Mouse (Mus musculus) A20 (cell line): ENCODE measurements around the gene Matn1.
A peak's percentile ranks its signal among the peaks of the same experiment; 100 is the strongest.

Experiments used
- DNase-seq: peaks from one replicate; pipeline ENCODE4 v3.0.0-alpha.2; 2011; ENCODE audit warnings: low read depth, low spot score

The Matn1 gene

GRCm38 (mm10) chr4:130944112-130944511 lies at the start of gene Matn1:
Gene Matn1 (plus strand): TSS chr4:130944385.
- DNase-seq, result no peak

- no peak for DNase-seq
Observed at GRCm38 (mm10) chr4:130895701-130896100, 48.5 kb upstream of the Matn1 start.

GRCm38 (mm10) chr4:130896372-130896771 lies 47.8 kb upstream of the Matn1 start:
- DNase-seq, result peak; percentile 72

- DNase-seq, result no peak
Observed at GRCm38 (mm10) chr4:130899383-130899781, 44.8 kb upstream of the Matn1 start.

GRCm38 (mm10) chr4:130899782-130900427 lies 44.3 kb upstream of the Matn1 start:
- DNase-seq, result peak; percentile 56

GRCm38 (mm10) chr4:130900746-130901145 lies 43.4 kb upstream of the Matn1 start:
- no peak for DNase-seq

- peak; percentile 80 for DNase-seq
Observed at GRCm38 (mm10) chr4:130902289-130902781, 41.9 kb upstream of the Matn1 start.

- DNase-seq, result peak; percentile 27
Observed at GRCm38 (mm10) chr4:130905025-130905424, 39.2 kb upstream of the Matn1 start.

- DNase-seq, result peak; percentile 83
Observed at GRCm38 (mm10) chr4:130905882-130906281, 38.3 kb upstream of the Matn1 start.

GRCm38 (mm10) chr4:130906296-130906695 lies 37.9 kb upstream of the Matn1 start:
- DNase-seq, result no peak

GRCm38 (mm10) chr4:130907200-130908069 lies 36.8 kb upstream of the Matn1 start:
- DNase-seq, result peak; percentile 81

- DNase-seq, result peak; percentile 59
Observed at GRCm38 (mm10) chr4:130908133-130908532, 36.1 kb upstream of the Matn1 start.

GRCm38 (mm10) chr4:130909167-130909874 lies 34.9 kb upstream of the Matn1 start:
- no peak for DNase-seq

GRCm38 (mm10) chr4:130910666-130911065 lies 33.5 kb upstream of the Matn1 start:
- peak; percentile 62 for DNase-seq

GRCm38 (mm10) chr4:130912626-130913025 lies 31.6 kb upstream of the Matn1 start:
- no peak for DNase-seq

GRCm38 (mm10) chr4:130913077-130913476 lies 31.1 kb upstream of the Matn1 start, which contains the start of gene Laptm5:
Gene Laptm5 (plus strand): TSS chr4:130913125.
- peak; percentile 92 for DNase-seq

GRCm38 (mm10) chr4:130913511-130913910 lies 30.7 kb upstream of the Matn1 start:
- DNase-seq, result no peak

- DNase-seq, result peak; percentile 89
Observed at GRCm38 (mm10) chr4:130914011-130914410, 30.2 kb upstream of the Matn1 start.

GRCm38 (mm10) chr4:130914527-130914926 lies 29.7 kb upstream of the Matn1 start:
- DNase-seq, result peak; percentile 74

- DNase-seq, result no peak
Observed at GRCm38 (mm10) chr4:130915006-130915667, 29.0 kb upstream of the Matn1 start.

- peak; percentile 89 for DNase-seq
Observed at GRCm38 (mm10) chr4:130915668-130916035, 28.5 kb upstream of the Matn1 start.
